Mouse (Mus musculus) midbrain, embryonic 16.5 days (tissue): Measurements from ENCODE around the gene Hand1. TPM values are rescaled to one million over a fixed set of nuclear protein-coding genes. Genes with fewer than 3 reads are reported as not detected.
"Not testable (repeated sequence)": the region's sequence is repeated elsewhere in the genome, so short reads cannot be mapped to it uniquely, and the experiment has no call there.

Experiments used
- ATAC-seq: fragments of 200-750 bp; cut with Nextera tagmentation; 2 replicates; pipeline ENCODE4 v1.8.0; 2017; ENCODE audit warnings: moderate TSS enrichment
- H3K27ac ChIP-seq: fragments of 300-500 bp; sonication (generic); 2 replicates; pipeline ENCODE4 v1.5.1; 2014; ENCODE audit warnings: mild to moderate bottlenecking, low read length, mixed read lengths
- H3K27me3 ChIP-seq: fragments of 300-500 bp; sonication (generic); 2 replicates; pipeline ENCODE4 v1.6.1; 2014; ENCODE audit warnings: low read depth, low read length, mixed read lengths; ENCODE audit not compliant: control insufficient read depth, insufficient read depth
- H3K36me3 ChIP-seq: fragments of 300-500 bp; sonication (generic); 2 replicates; pipeline ENCODE4 v1.6.1; 2014; ENCODE audit warnings: mild to moderate bottlenecking, low read length, moderate library complexity, mixed read lengths; ENCODE audit not compliant: control insufficient read depth, insufficient read depth
- H3K4me1 ChIP-seq: fragments of 300-500 bp; sonication (generic); 2 replicates; pipeline ENCODE4 v1.6.1; 2014; ENCODE audit warnings: mild to moderate bottlenecking, low read length, mixed read lengths; ENCODE audit not compliant: control insufficient read depth, insufficient read depth
- H3K4me2 ChIP-seq: fragments of 300-500 bp; sonication (generic); 2 replicates; pipeline ENCODE4 v1.6.1; 2014; ENCODE audit warnings: mild to moderate bottlenecking, low read length, mixed read lengths
- H3K4me3 ChIP-seq: fragments of 300-500 bp; sonication (generic); 2 replicates; pipeline ENCODE4 v1.5.1; 2014; ENCODE audit warnings: low read depth, mild to moderate bottlenecking, low read length, moderate library complexity, mixed read lengths
- H3K9ac ChIP-seq: fragments of 300-500 bp; sonication (generic); 2 replicates; pipeline ENCODE4 v1.6.1; 2014; ENCODE audit warnings: low read depth, low read length, mixed read lengths
- H3K9me3 ChIP-seq: fragments of 300-500 bp; sonication (generic); replicated peaks from 2 replicates; pipeline ENCODE4 v1.6.1; 2014; ENCODE audit warnings: mild to moderate bottlenecking, low read length, mixed read lengths; ENCODE audit not compliant: control insufficient read depth, poor library complexity, severe bottlenecking
- WGBS: fragments of 180-500 bp; shearing (Covaris S2); extraction: QIAGEN DNeasy Blood & Tissue Kit; methylation state at CpG from one replicate; pipeline ENCODE4 v1.1.7; 2014; 5-methylcytosine and 5-hydroxymethylcytosine counted together
- polyA plus RNA-seq: library from polyadenylated mRNA; unstranded; fragments of >200 nt; fragmentation: Nextera tagmentation; extraction: Ambion mirVana; gene quantifications from 2 replicates; pipeline ENCODE4 v1.2.1, GENCODE M21; 2015

Gene Hand1
- polyA plus RNA-seq, 1 experiment from 2014 or later: not detected

DNA sequence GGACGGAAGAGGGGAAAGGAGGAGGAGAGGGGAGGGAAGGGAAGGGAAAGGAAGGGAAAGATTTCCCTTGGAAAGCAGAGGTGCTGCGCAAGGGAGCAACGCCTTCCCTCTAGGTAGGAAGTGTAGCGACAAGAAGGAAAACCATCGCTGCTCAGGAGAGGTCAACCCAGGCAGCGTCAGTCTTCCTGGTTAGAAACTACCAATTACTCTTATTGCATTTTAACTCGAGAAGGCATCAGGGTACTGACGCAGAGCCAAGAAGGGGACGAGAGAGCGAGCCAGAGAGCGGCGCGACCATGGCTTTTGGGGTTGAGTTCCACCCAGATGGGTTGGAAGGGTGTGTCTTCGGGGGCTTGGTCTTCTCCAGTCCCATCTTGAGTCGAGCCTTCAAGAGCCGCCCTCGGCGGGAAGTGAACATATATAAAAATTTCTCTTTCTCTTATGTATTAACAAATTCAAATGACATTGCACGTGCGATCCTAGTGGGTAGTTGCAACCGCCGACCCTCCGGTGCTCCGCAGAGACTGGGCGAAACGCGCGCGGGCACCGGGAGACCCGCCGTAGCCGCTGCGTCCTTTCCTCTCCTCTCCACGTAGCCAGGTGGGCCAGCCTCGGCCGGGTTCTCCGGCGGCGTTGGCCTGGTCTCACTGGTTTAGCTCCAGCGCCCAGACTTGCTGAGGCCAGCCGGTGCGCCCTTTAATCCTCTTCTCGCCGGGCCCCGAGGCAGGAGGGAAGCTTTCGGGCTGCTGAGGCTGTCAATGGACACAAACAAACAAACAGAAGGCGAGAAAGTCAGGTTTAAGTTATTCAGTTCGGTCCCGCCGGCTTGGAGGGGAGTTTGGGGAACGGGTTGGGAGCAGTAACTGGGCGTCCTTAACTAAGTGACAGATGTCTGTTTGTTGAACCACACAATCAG lies 3.4 kb downstream of the Hand1 start:
- Histone ChIP-seq H3K36me3 (no peaks in the 10 kb centered on the region), H3K27ac (no peak overlapping the region), H3K9me3 (no peaks in the 10 kb centered on the region), H3K4me2 (no peak overlapping the region), H3K27me3 (peaks cover 53% of the 10 kb centered on the region), H3K9ac (no peak overlapping the region), H3K4me1 (peaks cover 6% of the 10 kb centered on the region), H3K4me3 (no peak overlapping the region)
- 2% methylated on average over 53 of the region's 53 CpGs for WGBS
- ATAC-seq: no peak

DNA sequence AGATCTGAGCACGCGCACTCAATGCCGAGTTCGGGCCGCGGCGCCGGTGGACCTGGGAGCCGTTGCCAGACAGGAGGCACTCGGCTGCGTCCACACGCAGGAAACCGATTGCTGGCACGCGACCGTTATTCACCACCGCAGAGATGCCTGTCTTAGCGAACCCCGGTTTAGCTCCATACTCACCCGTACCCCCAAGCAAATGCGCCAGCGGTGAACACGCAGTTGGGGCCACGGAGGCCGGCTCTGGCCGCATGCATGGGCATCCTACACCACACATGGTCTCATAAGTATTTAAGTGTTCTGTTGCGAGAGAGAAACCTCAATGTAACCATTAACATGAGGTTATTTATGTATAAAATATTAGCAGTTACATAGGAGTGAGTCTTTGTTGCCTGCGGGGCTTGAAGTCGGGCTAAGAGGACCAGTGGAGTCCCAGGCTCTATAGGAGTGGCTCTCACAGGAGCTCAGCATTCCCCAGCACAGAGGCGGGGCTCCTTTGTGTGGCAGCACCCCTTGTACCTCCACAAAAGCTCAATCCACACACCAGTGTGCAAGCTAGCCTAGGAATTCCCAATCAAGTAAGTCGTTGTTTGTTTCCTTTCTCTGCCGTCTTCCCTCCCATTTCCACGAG lies 4.6 kb downstream of the Hand1 start:
- Histone ChIP-seq H3K4me1 (peaks cover 6% of the 10 kb centered on the region), H3K4me2 (peak overlapping the region; percentile 47), H3K27me3 (peaks cover 46% of the 10 kb centered on the region), H3K27ac (no peak overlapping the region), H3K36me3 (no peaks in the 10 kb centered on the region), H3K9me3 (no peaks in the 10 kb centered on the region), H3K9ac (0 out of 2 replicates have a peak overlapping the region, but pooled peaks have one; percentile 25), H3K4me3 (peak overlapping the region; percentile 29)
- under 1% methylated on average over 33 of the region's 33 CpGs for WGBS
- ATAC-seq: no peak

DNA sequence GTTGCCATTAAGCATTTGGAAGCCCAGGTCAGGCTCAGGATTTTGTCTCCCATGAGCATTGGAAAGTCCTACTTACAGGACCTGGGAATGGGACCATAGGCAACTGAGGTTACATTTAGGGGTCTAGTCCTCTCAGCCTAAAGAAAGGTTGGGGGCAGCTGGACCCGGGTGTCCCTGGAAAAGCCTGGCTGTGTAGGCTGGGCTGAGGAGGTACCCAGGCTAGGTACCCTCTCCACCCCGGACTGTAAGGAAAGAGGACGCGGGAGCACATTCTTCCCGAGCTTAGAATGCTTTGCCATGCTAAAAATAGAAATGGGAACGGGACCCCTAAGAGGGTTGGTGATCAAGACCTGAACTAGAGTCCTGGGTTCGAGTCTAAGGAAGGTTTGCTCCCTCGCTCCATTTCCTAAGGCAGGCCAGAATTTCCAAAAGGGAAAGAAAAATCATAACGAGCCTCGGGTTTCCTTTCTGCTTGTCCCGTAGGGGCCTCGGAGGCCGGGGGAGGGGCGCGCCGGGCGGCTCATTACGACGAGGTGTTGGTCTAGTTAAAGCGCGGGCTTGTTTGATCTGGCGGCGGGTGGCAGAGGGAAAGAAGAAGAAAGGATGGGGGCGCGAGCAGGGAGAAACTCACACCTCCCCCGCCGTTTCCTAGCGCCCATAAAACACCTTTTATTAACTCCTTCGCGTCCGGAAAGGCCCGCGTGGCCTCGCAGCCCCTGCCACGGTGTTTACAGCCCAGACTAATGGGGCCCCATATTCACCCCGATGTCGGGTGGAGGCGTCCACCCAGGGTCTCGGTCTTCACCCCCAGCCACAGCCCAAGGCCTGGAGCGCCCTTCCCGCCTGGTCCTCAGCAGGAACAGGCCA lies 5.3 kb downstream of the Hand1 start:
- under 1% methylated on average over 41 of the region's 41 CpGs for WGBS
- H3K27me3 ChIP-seq: peaks cover 38% of the 10 kb centered on the region

DNA sequence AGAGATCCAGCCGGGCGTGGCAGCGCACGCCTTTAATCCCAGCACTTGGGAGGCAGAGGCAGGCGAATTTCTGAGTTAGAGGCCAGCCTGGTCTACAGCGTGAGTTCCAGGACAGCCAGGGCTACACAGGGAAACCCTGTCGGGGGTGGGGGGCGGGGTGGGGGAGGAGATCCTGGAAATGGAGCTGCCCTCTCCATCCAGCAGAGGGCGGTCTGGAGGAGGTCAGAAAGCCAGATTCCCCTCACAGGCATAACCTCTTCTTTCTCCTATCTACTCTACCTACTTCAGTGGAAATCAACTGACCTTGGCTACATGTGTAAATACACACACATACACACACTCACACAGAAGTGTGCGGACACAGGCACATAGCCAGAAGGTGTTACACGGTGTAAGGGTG lies 7.4 kb downstream of the Hand1 start:
- H3K27ac ChIP-seq, H3K4me1 ChIP-seq, H3K9me3 ChIP-seq, H3K36me3 ChIP-seq, H3K4me3 ChIP-seq, ATAC-seq, H3K9ac ChIP-seq, H3K4me2 ChIP-seq: not testable (repeated sequence)
- 39% methylated on average over 11 of the region's 11 CpGs for WGBS
- peaks cover 19% of the 10 kb centered on the region for H3K27me3 ChIP-seq

More for the DNA sequence above, 5.3 kb downstream of the Hand1 start:
- no peaks in the 10 kb centered on the region for H3K36me3 ChIP-seq
- H3K27ac ChIP-seq: no peak overlapping the region
- ATAC-seq: no peak
- H3K4me3 ChIP-seq: peak overlapping the region; percentile 29
- H3K9ac ChIP-seq: no peak overlapping the region
- no peaks in the 10 kb centered on the region for H3K9me3 ChIP-seq
- peak overlapping the region; percentile 47 for H3K4me2 ChIP-seq
- peaks cover 6% of the 10 kb centered on the region for H3K4me1 ChIP-seq

DNA sequence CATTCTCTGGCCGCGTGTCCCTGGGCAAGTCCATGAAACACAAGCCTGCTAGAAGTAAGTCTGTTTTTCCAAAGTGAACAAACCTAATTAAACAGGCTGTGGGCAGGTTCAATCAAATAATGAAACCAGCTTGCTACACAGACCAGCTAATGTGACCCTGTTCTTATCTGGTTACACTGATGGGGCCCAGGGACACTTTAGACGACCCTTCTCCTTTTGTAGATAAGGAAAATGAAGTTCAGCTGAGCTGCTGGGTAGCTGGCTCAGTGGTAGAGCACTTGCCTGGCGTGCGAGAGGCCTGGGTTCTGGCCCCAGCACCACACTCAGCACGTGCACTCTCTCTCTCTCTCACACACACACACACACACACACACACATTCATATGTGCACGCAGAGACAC lies 8.9 kb downstream of the Hand1 start:
- no peak overlapping the region for H3K27ac ChIP-seq
- H3K27me3 ChIP-seq: peaks cover 12% of the 10 kb centered on the region
- no peak overlapping the region for H3K9ac ChIP-seq
- no peak overlapping the region for H3K4me2 ChIP-seq
- ATAC-seq: no peak
- H3K36me3 ChIP-seq: no peaks in the 10 kb centered on the region
- no peaks in the 10 kb centered on the region for H3K9me3 ChIP-seq
- no peak overlapping the region for H3K4me3 ChIP-seq
- H3K4me1 ChIP-seq: peaks cover 6% of the 10 kb centered on the region; the same call in 1 of the 2 replicates
- 79% methylated on average over 7 of the region's 7 CpGs for WGBS

DNA sequence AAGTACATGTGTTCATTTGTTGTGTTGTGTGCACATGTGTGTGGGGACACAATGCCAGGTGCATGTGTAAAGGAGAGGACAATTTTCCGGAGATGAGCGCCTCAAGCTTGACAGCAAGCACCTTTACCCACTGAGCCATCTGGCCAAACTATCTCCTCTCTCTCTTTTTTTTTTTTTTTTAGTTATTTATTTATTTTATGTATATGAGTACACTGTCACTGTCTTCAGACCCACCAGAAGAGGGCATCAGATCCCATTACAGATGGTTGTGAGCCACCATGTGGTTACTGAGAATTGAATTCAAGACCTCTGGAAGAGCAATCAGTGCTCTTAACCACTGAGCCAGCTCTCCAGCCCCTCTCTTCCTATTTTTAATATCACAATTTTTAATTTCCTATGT lies 9.5 kb downstream of the Hand1 start:
- H3K27me3 ChIP-seq: peaks cover 12% of the 10 kb centered on the region
- not testable (repeated sequence) for H3K4me1 ChIP-seq, ATAC-seq, H3K4me2 ChIP-seq, H3K9ac ChIP-seq, H3K4me3 ChIP-seq, H3K27ac ChIP-seq, H3K9me3 ChIP-seq, H3K36me3 ChIP-seq
- WGBS: 87% methylated on average over 2 of the region's 2 CpGs

DNA sequence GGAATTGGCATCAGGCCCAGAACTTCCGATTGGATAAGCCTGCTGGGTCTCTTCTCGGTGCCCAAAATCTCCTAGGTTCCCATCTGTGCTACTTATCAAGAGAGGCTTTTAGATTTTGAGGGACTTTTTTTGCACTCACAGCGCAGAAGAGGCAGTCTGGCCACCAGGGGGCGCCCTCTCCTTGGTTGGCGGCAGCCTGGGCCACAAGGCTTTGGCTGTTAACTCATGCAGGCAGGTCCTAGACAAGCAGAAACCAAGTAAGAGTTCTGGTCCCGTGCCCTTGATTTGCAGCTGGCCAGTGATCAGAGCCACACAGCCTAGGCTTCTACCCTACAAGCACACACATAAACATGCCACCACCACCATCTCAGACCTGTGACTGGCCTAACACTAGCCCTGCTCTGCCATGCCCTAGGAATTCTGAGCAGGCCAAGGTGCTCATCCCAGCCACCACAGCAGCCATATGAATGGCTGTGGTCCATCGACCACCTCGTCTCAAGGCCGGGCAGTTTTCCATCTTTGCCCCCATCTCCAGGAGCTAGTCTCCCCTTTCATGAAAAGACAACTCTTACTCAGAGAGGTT lies 12.5 kb downstream of the Hand1 start:
- WGBS: 29% methylated on average over 9 of the region's 9 CpGs
- H3K4me3 ChIP-seq: no peak overlapping the region
- peaks cover 5% of the 10 kb centered on the region for H3K27me3 ChIP-seq
- no peak overlapping the region for H3K4me2 ChIP-seq
- ATAC-seq: no peak
- no peaks in the 10 kb centered on the region for H3K9me3 ChIP-seq
- no peak overlapping the region for H3K9ac ChIP-seq
- no peaks in the 10 kb centered on the region for H3K4me1 ChIP-seq
- H3K36me3 ChIP-seq: 0 out of 2 replicates have a peak, but pooled peaks cover 2% of the 10 kb centered on the region
- H3K27ac ChIP-seq: no peak overlapping the region

DNA sequence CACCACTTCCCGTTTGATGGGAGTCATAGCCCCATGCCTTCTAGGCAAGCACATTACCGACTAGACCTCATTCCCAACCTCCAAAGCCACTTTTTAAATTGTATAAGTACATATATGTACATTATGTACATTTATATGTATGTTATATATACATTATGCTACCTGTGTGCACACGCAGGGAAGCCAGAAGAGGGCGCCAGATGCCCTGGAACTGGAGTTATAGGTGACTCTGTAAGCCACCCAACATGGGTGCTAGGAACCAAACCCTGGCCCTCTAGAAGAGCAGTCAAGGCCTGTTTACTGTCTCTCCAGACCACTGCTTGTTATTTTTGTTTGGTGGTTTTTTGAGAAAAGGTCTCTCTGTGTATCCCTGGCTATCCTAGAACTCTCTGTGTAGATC lies 14.4 kb downstream of the Hand1 start:
- 78% methylated on average over 4 of the region's 4 CpGs for WGBS
- no peaks in the 10 kb centered on the region for H3K9me3 ChIP-seq

More for the DNA sequence above, 14.4 kb downstream of the Hand1 start:
- Histone ChIP-seq H3K27me3 (no peaks in the 10 kb centered on the region), H3K27ac (no peak overlapping the region), H3K4me2 (no peak overlapping the region), H3K9ac (no peak overlapping the region), H3K4me1 (no peaks in the 10 kb centered on the region), H3K4me3 (no peak overlapping the region), H3K36me3 (0 out of 2 replicates have a peak, but pooled peaks cover 2% of the 10 kb centered on the region)
- ATAC-seq: no peak
